Mouse (Mus musculus) thymus, adult 2 months (tissue): Measurements from ENCODE around the gene Def8.

Experiments
- CTCF ChIP-seq: fragments of 200-500 bp; IDR thresholded peaks from 2 replicates; pipeline ENCODE4 v1.5.1; 2012; ENCODE audit warnings: mild to moderate bottlenecking, control low read depth, low read length, moderate library complexity, borderline replicate concordance; ENCODE audit not compliant: control insufficient read depth, poor library complexity, insufficient read depth; ENCODE audit errors: extremely low read depth
- POLR2A ChIP-seq: fragments of 200-500 bp; IDR thresholded peaks from 2 replicates; pipeline ENCODE4 v1.6.1; 2012; ENCODE audit warnings: mild to moderate bottlenecking, low read length, control low read depth, moderate library complexity; ENCODE audit not compliant: control insufficient read depth, poor library complexity, insufficient read depth; ENCODE audit errors: extremely low read depth

- TF ChIP-seq CTCF (no peak), POLR2A (no peak)
Observed at GRCm38 (mm10) chr8:123507153-123507552, 83.8 kb downstream of the Def8 start.
